Mouse (Mus musculus): ENCODE data around the gene Mrpl23. TPM values are rescaled to one million over a fixed set of nuclear protein-coding genes. Genes with fewer than 3 reads are reported as not detected.

The Mrpl23 gene
- polyA plus RNA-seq, 1 experiment: 73.3 TPM

- no peak for TF ChIP-seq TCF12 (IDR thresholded peaks at IDR 0.05; ENCODE audit: insufficient read depth, poor library complexity, severe bottlenecking)
- peak; percentile 61 for TF ChIP-seq POLR2A (IDR thresholded peaks at IDR 0.05; ENCODE audit: insufficient read length, low read depth)
- TF ChIP-seq E2F4 (IDR thresholded peaks at IDR 0.05; ENCODE audit: insufficient read depth): no peak
- TF ChIP-seq CEBPB (IDR thresholded peaks at IDR 0.05; ENCODE audit: insufficient read depth, poor library complexity, severe bottlenecking): no peak
- no peak for TF ChIP-seq SRF (IDR thresholded peaks at IDR 0.05; ENCODE audit: control insufficient read depth, insufficient read length, low read depth)
- TF ChIP-seq POLR2AphosphoS2 (IDR thresholded peaks at IDR 0.05; ENCODE audit: insufficient read length, low read depth): peak; percentile 62
- peak; percentile 52 for TF ChIP-seq MAX (IDR thresholded peaks at IDR 0.05; ENCODE audit: low read depth)
- TF ChIP-seq MYOD1 (IDR thresholded peaks at IDR 0.05; ENCODE audit: control insufficient read depth in 1 of 3, insufficient read length in 2 of 3, low read depth in 2 of 3): peak in 2 of 3 experiments; percentile 4 to 50
- TF ChIP-seq TCF3 (IDR thresholded peaks at IDR 0.05; ENCODE audit: insufficient read length, low read depth): no peak
- TF ChIP-seq USF1 (IDR thresholded peaks at IDR 0.05; ENCODE audit: low read depth): peak; percentile 93
- no peak for TF ChIP-seq REST (IDR thresholded peaks at IDR 0.05; ENCODE audit: insufficient read depth, insufficient read length)
- TF ChIP-seq MYOG (IDR thresholded peaks at IDR 0.05; ENCODE audit: control insufficient read depth in 1 of 3, insufficient read depth in 1 of 3, insufficient read length in 2 of 3, low read depth in 2 of 3): peak in 2 of 3 experiments; percentile 15 to 42
- Histone ChIP-seq H3K27me3 (ENCODE audit: control insufficient read depth, insufficient read depth, insufficient read length) (peaks cover 5% of the 10 kb centered on the region), H3K4me2 (ENCODE audit: low read depth) (peak overlapping the region; percentile 89), H3K4me3 (peak overlapping the region; percentile 58), H3ac (ENCODE audit: control insufficient read depth, insufficient read length) (peak overlapping the region; percentile 7), H3K79me2 (ENCODE audit: control insufficient read depth, insufficient read depth) (peaks cover 3% of the 10 kb centered on the region), H3K36me3 (ENCODE audit: control insufficient read depth, insufficient read depth) (peaks cover 3% of the 10 kb centered on the region)
These were observed 771 bp downstream of the Mrpl23 start for GRCm38 (mm10) chr7:142533059-142533855.

- peaks cover 3% of the 10 kb centered on the region for H3K79me2 ChIP-seq (ENCODE audit: control insufficient read depth, insufficient read depth)
- TF ChIP-seq MYOD1 (IDR thresholded peaks at IDR 0.05; ENCODE audit: control insufficient read depth in 1 of 3, insufficient read length in 2 of 3, low read depth in 2 of 3) (no peak), TCF12 (IDR thresholded peaks at IDR 0.05; ENCODE audit: insufficient read depth, poor library complexity, severe bottlenecking) (no peak), TCF3 (IDR thresholded peaks at IDR 0.05; ENCODE audit: insufficient read length, low read depth) (no peak), SRF (IDR thresholded peaks at IDR 0.05; ENCODE audit: control insufficient read depth, insufficient read length, low read depth) (no peak), POLR2A (IDR thresholded peaks at IDR 0.05; ENCODE audit: insufficient read length, low read depth) (no peak), USF1 (IDR thresholded peaks at IDR 0.05; ENCODE audit: low read depth) (no peak), MYOG (IDR thresholded peaks at IDR 0.05; ENCODE audit: control insufficient read depth in 1 of 3, insufficient read depth in 1 of 3, insufficient read length in 2 of 3, low read depth in 2 of 3) (no peak), POLR2AphosphoS2 (IDR thresholded peaks at IDR 0.05; ENCODE audit: insufficient read length, low read depth) (no peak), REST (IDR thresholded peaks at IDR 0.05; ENCODE audit: insufficient read depth, insufficient read length) (no peak), E2F4 (IDR thresholded peaks at IDR 0.05; ENCODE audit: insufficient read depth) (no peak), CEBPB (IDR thresholded peaks at IDR 0.05; ENCODE audit: insufficient read depth, poor library complexity, severe bottlenecking) (no peak), MAX (IDR thresholded peaks at IDR 0.05; ENCODE audit: low read depth) (no peak)
- no peaks in the 10 kb centered on the region for H3K27me3 ChIP-seq (ENCODE audit: control insufficient read depth, insufficient read depth, insufficient read length)
- no peak overlapping the region for H3K4me2 ChIP-seq (ENCODE audit: low read depth)
- H3K4me3 ChIP-seq: no peak overlapping the region
- H3K36me3 ChIP-seq (ENCODE audit: control insufficient read depth, insufficient read depth): peaks cover 9% of the 10 kb centered on the region
- H3ac ChIP-seq (ENCODE audit: control insufficient read depth, insufficient read length): no peak overlapping the region
These were observed 2.6 kb downstream of the Mrpl23 start for GRCm38 (mm10) chr7:142535116-142535515.

DNA sequence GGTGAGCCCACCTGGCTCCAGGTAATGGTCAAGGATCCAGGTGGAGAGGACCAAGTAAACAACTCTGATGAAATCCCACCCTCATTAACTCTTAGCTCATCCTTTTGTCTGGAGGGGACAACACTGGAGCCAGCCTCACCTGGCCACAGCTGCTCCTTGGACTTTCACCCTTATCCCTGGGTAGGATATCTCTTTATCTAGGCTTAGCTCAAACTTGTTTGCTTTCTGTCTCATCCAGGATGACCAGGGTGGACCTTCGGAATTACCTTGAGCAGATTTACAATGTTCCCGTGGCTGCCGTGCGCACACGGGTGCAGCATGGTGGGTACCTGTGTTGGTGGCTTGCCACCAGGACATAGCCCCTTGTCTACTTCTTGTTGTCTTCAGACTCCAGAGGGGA lies 3.3 kb downstream of the Mrpl23 start:
- TF ChIP-seq MYOD1 (IDR thresholded peaks at IDR 0.05; ENCODE audit: control insufficient read depth in 1 of 3, insufficient read length in 2 of 3, low read depth in 2 of 3): no peak
- TF ChIP-seq CEBPB (IDR thresholded peaks at IDR 0.05; ENCODE audit: insufficient read depth, poor library complexity, severe bottlenecking): no peak
- no peak for TF ChIP-seq MYOG (IDR thresholded peaks at IDR 0.05; ENCODE audit: control insufficient read depth in 1 of 3, insufficient read depth in 1 of 3, insufficient read length in 2 of 3, low read depth in 2 of 3)
- TF ChIP-seq TCF3 (IDR thresholded peaks at IDR 0.05; ENCODE audit: insufficient read length, low read depth): no peak
- no peak for TF ChIP-seq SRF (IDR thresholded peaks at IDR 0.05; ENCODE audit: control insufficient read depth, insufficient read length, low read depth)
- no peak for TF ChIP-seq TCF12 (IDR thresholded peaks at IDR 0.05; ENCODE audit: insufficient read depth, poor library complexity, severe bottlenecking)
- no peak for TF ChIP-seq E2F4 (IDR thresholded peaks at IDR 0.05; ENCODE audit: insufficient read depth)
- no peak for TF ChIP-seq MAX (IDR thresholded peaks at IDR 0.05; ENCODE audit: low read depth)
- TF ChIP-seq POLR2AphosphoS2 (IDR thresholded peaks at IDR 0.05; ENCODE audit: insufficient read length, low read depth): no peak
- no peak for TF ChIP-seq REST (IDR thresholded peaks at IDR 0.05; ENCODE audit: insufficient read depth, insufficient read length)
- TF ChIP-seq USF1 (IDR thresholded peaks at IDR 0.05; ENCODE audit: low read depth): no peak
- TF ChIP-seq POLR2A (IDR thresholded peaks at IDR 0.05; ENCODE audit: insufficient read length, low read depth): no peak
- Histone ChIP-seq H3K27me3 (ENCODE audit: control insufficient read depth, insufficient read depth, insufficient read length) (no peaks in the 10 kb centered on the region), H3K36me3 (ENCODE audit: control insufficient read depth, insufficient read depth) (peaks cover 9% of the 10 kb centered on the region), H3K4me3 (no peak overlapping the region), H3K79me2 (ENCODE audit: control insufficient read depth, insufficient read depth) (peaks cover 3% of the 10 kb centered on the region), H3K4me2 (ENCODE audit: low read depth) (no peak overlapping the region), H3ac (ENCODE audit: control insufficient read depth, insufficient read length) (no peak overlapping the region)

DNA sequence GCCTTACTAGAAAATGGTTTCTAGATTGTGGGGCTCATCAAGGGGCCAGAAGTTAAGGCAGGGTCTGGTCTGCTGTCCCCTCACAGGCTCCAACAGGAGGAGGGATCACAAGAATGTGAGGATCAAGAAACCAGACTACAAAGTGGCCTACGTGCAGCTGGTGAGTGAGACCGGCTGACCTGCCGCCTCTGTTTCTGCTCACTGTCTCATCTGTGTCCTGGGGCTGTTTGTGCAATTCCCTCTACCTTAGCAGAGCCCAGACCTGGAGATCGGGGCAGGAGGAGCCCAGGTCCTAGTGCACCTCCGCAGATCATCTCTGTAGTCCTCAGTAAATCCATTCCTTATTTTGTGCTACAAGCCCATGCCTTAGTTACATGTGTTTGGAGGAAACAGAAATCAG lies 4.7 kb downstream of the Mrpl23 start:
- TF ChIP-seq CEBPB (IDR thresholded peaks at IDR 0.05; ENCODE audit: insufficient read depth, poor library complexity, severe bottlenecking) (no peak), SRF (IDR thresholded peaks at IDR 0.05; ENCODE audit: control insufficient read depth, insufficient read length, low read depth) (no peak), TCF3 (IDR thresholded peaks at IDR 0.05; ENCODE audit: insufficient read length, low read depth) (no peak), MYOG (IDR thresholded peaks at IDR 0.05; ENCODE audit: control insufficient read depth in 1 of 3, insufficient read depth in 1 of 3, insufficient read length in 2 of 3, low read depth in 2 of 3) (no peak), E2F4 (IDR thresholded peaks at IDR 0.05; ENCODE audit: insufficient read depth) (no peak), POLR2AphosphoS2 (IDR thresholded peaks at IDR 0.05; ENCODE audit: insufficient read length, low read depth) (no peak), MYOD1 (IDR thresholded peaks at IDR 0.05; ENCODE audit: control insufficient read depth in 1 of 3, insufficient read length in 2 of 3, low read depth in 2 of 3) (no peak), USF1 (IDR thresholded peaks at IDR 0.05; ENCODE audit: low read depth) (no peak), REST (IDR thresholded peaks at IDR 0.05; ENCODE audit: insufficient read depth, insufficient read length) (no peak)
- H3K4me2 ChIP-seq (ENCODE audit: low read depth): no peak overlapping the region

More for the DNA sequence above, 4.7 kb downstream of the Mrpl23 start:
- H3K27me3 ChIP-seq (ENCODE audit: control insufficient read depth, insufficient read depth, insufficient read length): no peaks in the 10 kb centered on the region
- peaks cover 9% of the 10 kb centered on the region for H3K36me3 ChIP-seq (ENCODE audit: control insufficient read depth, insufficient read depth)
- H3K4me3 ChIP-seq: no peak overlapping the region
- H3K79me2 ChIP-seq (ENCODE audit: control insufficient read depth, insufficient read depth): peaks cover 3% of the 10 kb centered on the region
- H3ac ChIP-seq (ENCODE audit: control insufficient read depth, insufficient read length): no peak overlapping the region
